Mouse (Mus musculus) C2C12 (cell line): ENCODE measurements around the gene Arhgef6. TPM values are rescaled to one million over a fixed set of nuclear protein-coding genes. Genes with fewer than 3 reads are reported as not detected.

Experiments used
- H3K27me3 ChIP-seq: one replicate; pipeline ENCODE4 v1.6.1; 2011; ENCODE audit not compliant: control insufficient read depth, insufficient read depth, insufficient read length
- H3K36me3 ChIP-seq: one replicate; pipeline ENCODE4 v1.6.1; 2011; ENCODE audit not compliant: control insufficient read depth, insufficient read depth
- H3K4me3 ChIP-seq: one replicate; pipeline ENCODE4 v1.5.1; 2011; ENCODE audit warnings: mild to moderate bottlenecking, control low read depth; ENCODE audit not compliant: poor library complexity, insufficient read depth, severe bottlenecking
- H3K79me2 ChIP-seq: one replicate; pipeline ENCODE4 v1.6.1; 2011; ENCODE audit not compliant: control insufficient read depth, insufficient read depth
- H3K79me3 ChIP-seq: one replicate; pipeline ENCODE4 v1.6.1; 2011; ENCODE audit warnings: low read depth, control low read depth
- H3ac ChIP-seq: one replicate; pipeline ENCODE3; 2011; ENCODE audit warnings: low read depth; ENCODE audit not compliant: control insufficient read depth, insufficient read length
- CEBPB ChIP-seq: IDR thresholded peaks from one replicate; pipeline ENCODE4 v1.6.1; 2011; ENCODE audit warnings: low read depth, mild to moderate bottlenecking, control low read depth, moderate library complexity
- CTCF ChIP-seq: IDR thresholded peaks from one replicate; pipeline ENCODE4 v1.5.1; 2011; ENCODE audit not compliant: control insufficient read depth, insufficient read depth, insufficient read length
- FOSL1 ChIP-seq: IDR thresholded peaks from one replicate; pipeline ENCODE4 v1.8.0; 2011; ENCODE audit warnings: mild to moderate bottlenecking, low read length; ENCODE audit not compliant: poor library complexity, insufficient read depth, severe bottlenecking
- MAX ChIP-seq: IDR thresholded peaks from one replicate; pipeline ENCODE4 v1.6.1; 2011; ENCODE audit warnings: mild to moderate bottlenecking, control low read depth
- MYOD1 ChIP-seq: IDR thresholded peaks from one replicate; pipeline ENCODE4 v1.6.1; 2011; ENCODE audit warnings: low read depth; ENCODE audit not compliant: control insufficient read depth, insufficient read length
- MYOG ChIP-seq: IDR thresholded peaks from one replicate; pipeline ENCODE4 v1.6.1; 2011; ENCODE audit not compliant: control insufficient read depth, insufficient read length; ENCODE audit errors: extremely low read depth
- USF1 ChIP-seq: IDR thresholded peaks from one replicate; pipeline ENCODE4 v1.6.1; 2011; ENCODE audit warnings: low read depth, mild to moderate bottlenecking, control low read depth, moderate library complexity
- polyA plus RNA-seq: library from polyadenylated mRNA; unstranded; fragments of >200 nt; fragmentation: generic; extraction: Trizol; gene quantifications from one replicate; pipeline ENCODE4 v1.2.1, GENCODE M21; 2012; ENCODE audit warnings: missing spikeins

Gene Arhgef6
- polyA plus RNA-seq, 1 experiment = 1.3 TPM

DNA sequence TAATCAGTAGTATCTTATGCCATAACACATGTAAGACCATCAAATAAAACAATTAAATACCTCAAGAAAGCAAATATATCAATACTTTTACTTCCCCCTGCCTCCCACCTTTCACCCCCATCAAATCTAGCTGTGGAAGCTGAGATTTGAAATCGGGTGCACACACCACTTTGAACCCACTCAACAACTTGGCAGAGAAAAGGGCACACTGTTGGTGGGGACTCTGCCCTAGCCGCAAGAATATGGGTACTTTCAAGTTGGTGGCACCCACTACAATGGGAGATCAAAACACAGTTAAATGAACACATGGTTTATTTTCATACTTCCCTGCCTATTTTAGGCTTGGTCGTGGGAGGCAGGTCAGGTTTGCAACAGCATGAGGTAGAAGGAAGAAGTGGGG is 116.6 kb downstream of the Arhgef6 start:
- Histone ChIP-seq H3ac (no peak overlapping the region), H3K79me3 (no peaks in the 10 kb centered on the region), H3K79me2 (no peaks in the 10 kb centered on the region), H3K4me3 (no peak overlapping the region), H3K27me3 (no peaks in the 10 kb centered on the region), H3K36me3 (no peaks in the 10 kb centered on the region)
- TF ChIP-seq MAX = no peak

DNA sequence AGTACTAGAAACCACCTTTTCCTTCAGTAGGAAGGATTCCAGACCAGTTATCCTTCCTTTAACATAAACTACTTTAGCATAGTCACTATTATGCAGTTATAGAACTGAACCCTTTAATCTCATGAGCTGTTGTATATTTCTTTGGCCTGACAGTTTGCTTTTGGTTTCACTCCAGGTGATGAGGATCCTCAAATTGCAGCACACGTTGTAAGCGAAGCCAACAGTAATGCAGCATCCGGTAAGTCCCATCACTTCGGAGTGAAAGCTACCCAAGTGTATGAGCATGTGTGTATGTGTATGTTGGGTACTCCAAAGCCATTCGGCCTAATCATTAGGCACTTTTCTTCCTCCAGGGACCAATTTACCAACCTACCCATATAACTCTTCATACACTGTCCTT is 119.0 kb downstream of the Arhgef6 start:
- Histone ChIP-seq H3K79me3 (no peaks in the 10 kb centered on the region), H3K79me2 (no peaks in the 10 kb centered on the region), H3K27me3 (no peaks in the 10 kb centered on the region), H3ac (no peak overlapping the region), H3K36me3 (no peaks in the 10 kb centered on the region), H3K4me3 (no peak overlapping the region)
- TF ChIP-seq CTCF (no peak), MAX (no peak), MYOD1 (no peak), USF1 (no peak), CEBPB (no peak), MYOG (no peak), FOSL1 (no peak)

DNA sequence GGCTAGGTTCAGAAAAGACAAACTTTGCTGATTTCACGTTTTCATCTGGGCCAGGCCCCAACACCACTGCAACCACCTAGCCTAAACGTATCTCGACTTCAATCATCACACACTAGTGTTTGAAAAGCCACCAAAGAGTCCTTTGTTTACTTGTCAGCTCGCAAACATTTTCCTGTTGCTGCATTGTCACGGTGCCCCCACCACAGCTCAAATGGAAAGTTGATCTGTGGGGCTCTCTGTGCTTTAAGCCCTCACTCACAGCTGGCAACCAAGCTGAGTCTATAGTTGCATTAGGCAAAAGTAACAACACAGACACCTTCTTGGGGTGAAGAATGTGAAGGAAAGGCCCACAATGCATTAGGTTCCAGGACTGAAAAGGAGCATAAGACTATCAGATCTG is 122.3 kb downstream of the Arhgef6 start:
- no peaks in the 10 kb centered on the region for H3K36me3 ChIP-seq
- no peak for TF ChIP-seq MYOG
- H3ac ChIP-seq = no peak overlapping the region
- no peaks in the 10 kb centered on the region for H3K79me2 ChIP-seq
- H3K79me3 ChIP-seq = no peaks in the 10 kb centered on the region
- no peaks in the 10 kb centered on the region for H3K27me3 ChIP-seq
- no peak overlapping the region for H3K4me3 ChIP-seq

DNA sequence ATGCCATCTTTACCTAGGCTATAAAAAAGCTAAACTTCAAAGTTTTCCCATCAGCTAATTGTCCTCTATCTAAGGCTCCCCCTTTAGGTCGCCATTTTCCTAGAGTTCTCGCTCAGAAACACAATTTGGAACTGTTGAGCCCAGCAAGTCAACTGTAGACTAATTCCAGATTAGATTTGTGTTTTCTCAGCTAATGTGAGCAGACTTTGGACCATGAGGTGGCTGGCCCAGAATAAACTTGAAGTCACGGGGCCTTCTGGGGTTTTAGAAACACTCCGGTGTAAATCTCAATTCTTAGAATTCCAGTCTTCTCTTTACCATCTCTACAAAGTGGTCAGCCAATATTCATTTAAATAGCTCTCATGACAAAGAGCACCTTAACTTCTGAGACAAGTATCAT is 123.0 kb downstream of the Arhgef6 start:
- Histone ChIP-seq H3K79me3 (no peaks in the 10 kb centered on the region), H3ac (no peak overlapping the region), H3K36me3 (no peaks in the 10 kb centered on the region), H3K4me3 (no peak overlapping the region), H3K27me3 (no peaks in the 10 kb centered on the region), H3K79me2 (no peaks in the 10 kb centered on the region)
- TF ChIP-seq USF1 = no peak
- no peak for TF ChIP-seq MAX
- TF ChIP-seq MYOD1 = no peak
- TF ChIP-seq CTCF = no peak
- TF ChIP-seq MYOG = no peak
- TF ChIP-seq FOSL1 = no peak
- no peak for TF ChIP-seq CEBPB

DNA sequence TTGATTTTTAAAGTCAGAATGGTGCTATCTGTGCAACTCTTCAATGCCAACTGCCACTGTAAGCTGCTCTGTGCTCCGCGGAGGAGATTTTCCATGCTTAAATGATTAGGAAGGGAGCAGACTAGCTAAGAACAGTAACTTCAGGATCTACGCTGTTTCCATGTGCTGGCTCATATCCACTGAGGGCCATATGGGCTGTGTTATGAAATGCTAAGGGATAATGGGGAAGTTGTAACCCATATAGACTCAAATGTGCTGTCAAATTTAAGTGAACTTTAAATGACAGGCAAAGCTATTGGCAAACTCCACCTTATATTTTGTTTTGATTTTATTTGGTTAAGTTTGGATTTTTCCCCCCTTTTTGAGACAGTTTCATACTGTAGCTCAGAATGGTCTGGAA is 125.7 kb downstream of the Arhgef6 start:
- Histone ChIP-seq H3K4me3 (no peak overlapping the region), H3K79me2 (no peaks in the 10 kb centered on the region), H3K79me3 (no peaks in the 10 kb centered on the region), H3K27me3 (no peaks in the 10 kb centered on the region), H3K36me3 (no peaks in the 10 kb centered on the region), H3ac (no peak overlapping the region)
- TF ChIP-seq MAX (no peak), MYOD1 (no peak), FOSL1 (no peak), CEBPB (no peak), USF1 (no peak)

DNA sequence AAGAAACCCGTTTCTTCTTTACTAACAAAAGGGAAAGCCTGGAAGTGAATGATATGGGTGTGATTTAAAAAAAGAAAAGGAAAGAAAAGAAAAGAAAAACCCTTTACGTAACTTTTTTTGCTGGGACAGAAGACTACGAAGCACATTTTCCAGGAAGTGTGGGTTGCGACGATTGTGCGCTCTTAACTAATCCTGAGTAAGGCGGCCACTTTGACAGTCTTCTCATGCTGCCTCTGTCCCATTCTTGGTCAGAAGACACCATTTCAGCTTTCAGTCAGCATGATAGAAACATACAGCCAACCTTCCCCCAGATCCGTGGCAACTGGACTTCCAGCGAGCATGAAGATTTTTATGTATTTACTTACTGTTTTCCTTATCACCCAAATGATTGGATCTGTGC is 126.7 kb downstream of the Arhgef6 start, which contains the start of gene Cd40lg:
Gene Cd40lg, plus strand, starts transcription at position 268 of the 400 bp plus-strand sequence.
- no peak for TF ChIP-seq USF1
- no peak for TF ChIP-seq MYOG
- no peak for TF ChIP-seq MYOD1
- TF ChIP-seq FOSL1 = no peak
- no peak for TF ChIP-seq CTCF
- TF ChIP-seq MAX = no peak
- no peak for TF ChIP-seq CEBPB
- no peaks in the 10 kb centered on the region for H3K36me3 ChIP-seq
- no peak within 1 kb of the TSS for H3K4me3 ChIP-seq
- no peaks in the 10 kb centered on the region for H3K79me2 ChIP-seq
- no peak within 1 kb of the TSS for H3ac ChIP-seq
- H3K79me3 ChIP-seq = no peaks in the 10 kb centered on the region
- no peaks in the 10 kb centered on the region for H3K27me3 ChIP-seq

DNA sequence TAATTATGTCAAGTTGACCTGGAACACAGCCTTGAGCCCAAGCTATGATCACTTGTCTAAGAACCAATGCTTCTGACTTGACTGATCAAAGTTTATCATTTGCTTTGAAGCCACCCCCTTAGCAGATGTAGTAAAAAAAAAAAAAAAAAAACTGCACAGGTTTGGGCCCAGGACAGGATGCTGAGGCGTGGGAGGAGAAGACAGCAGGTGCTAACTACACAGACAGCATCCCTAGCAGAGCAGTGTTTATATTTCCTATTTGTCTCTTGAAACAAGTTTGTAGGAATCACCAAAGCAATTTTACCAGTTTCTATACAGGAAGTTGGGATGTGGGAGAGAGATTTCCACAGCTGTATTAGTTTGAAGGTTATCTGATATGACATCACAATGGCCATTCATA is 127.9 kb downstream of the Arhgef6 start:
- Histone ChIP-seq H3K79me3 (no peaks in the 10 kb centered on the region), H3K27me3 (no peaks in the 10 kb centered on the region), H3K4me3 (no peak overlapping the region), H3ac (no peak overlapping the region), H3K79me2 (no peaks in the 10 kb centered on the region), H3K36me3 (no peaks in the 10 kb centered on the region)
- TF ChIP-seq CTCF (no peak), MAX (no peak), USF1 (no peak), CEBPB (no peak), MYOG (no peak)
